Mouse (Mus musculus) embryonic facial prominence, embryonic 10.5 days (tissue): ENCODE results near the gene Trim46. TPM values are rescaled to one million over a fixed set of nuclear protein-coding genes. Genes with fewer than 3 reads are reported as not detected.

Experiments used
- DNase-seq: peaks from one replicate; pipeline ENCODE4 v3.0.0-alpha.2; 2017; ENCODE audit warnings: low spot score
- H3K27ac ChIP-seq: fragments of 300-500 bp; sonication (generic); replicated peaks from 2 replicates; pipeline ENCODE4 v1.5.1; 2016; ENCODE audit warnings: mild to moderate bottlenecking
- H3K27me3 ChIP-seq: fragments of 300-500 bp; sonication (generic); replicated peaks from 2 replicates; pipeline ENCODE4 v1.6.1; 2016; ENCODE audit warnings: low read depth, mild to moderate bottlenecking; ENCODE audit not compliant: poor library complexity, severe bottlenecking
- H3K36me3 ChIP-seq: fragments of 300-500 bp; sonication (generic); replicated peaks from 2 replicates; pipeline ENCODE4 v1.6.1; 2016; ENCODE audit warnings: mild to moderate bottlenecking, moderate library complexity
- H3K4me1 ChIP-seq: fragments of 300-500 bp; sonication (generic); 2 replicates; pipeline ENCODE4 v1.6.1; 2016
- H3K4me3 ChIP-seq: fragments of 300-500 bp; sonication (generic); 2 replicates; pipeline ENCODE4 v1.5.1; 2016; ENCODE audit warnings: mild to moderate bottlenecking, moderate library complexity
- H3K9me3 ChIP-seq: fragments of 300-500 bp; sonication (generic); 2 replicates; pipeline ENCODE4 v1.6.1; 2016; ENCODE audit warnings: mild to moderate bottlenecking
- WGBS: fragments of 180-500 bp; shearing (Covaris S2); methylation state at CpG from one replicate; pipeline ENCODE4 v1.1.7; 2016; 5-methylcytosine and 5-hydroxymethylcytosine counted together
- polyA plus RNA-seq: library from polyadenylated mRNA; unstranded; fragments of >200 nt; fragmentation: Nextera tagmentation; extraction: Ambion mirVana; gene quantifications from 2 replicates; pipeline ENCODE4 v1.2.1, GENCODE M21; 2016

Gene Trim46
- polyA plus RNA-seq, 1 experiment from 2014 or later: 4.7 TPM

- H3K36me3 ChIP-seq: peaks cover 43% of the 10 kb centered on the region
- H3K9me3 ChIP-seq: no peaks in the 10 kb centered on the region
- H3K4me3 ChIP-seq: peak within 1 kb of the TSS; percentile 73
- peak; percentile 81 for DNase-seq
- no peaks in the 10 kb centered on the region for H3K27me3 ChIP-seq
- H3K27ac ChIP-seq: peak within 1 kb of the TSS; percentile 92
- H3K4me1 ChIP-seq: peaks cover 48% of the 10 kb centered on the region
- 1% methylated on average over 19 of the region's 19 CpGs for WGBS
Observed at GRCm38 (mm10) chr3:89214681-89215411, 31.3 kb downstream of the Trim46 start, which contains the start of gene Thbs3. Gene Thbs3, plus strand, starts transcription at chr3:89215180.

- Histone ChIP-seq H3K36me3 (peaks cover 43% of the 10 kb centered on the region), H3K27me3 (no peaks in the 10 kb centered on the region), H3K27ac (peak overlapping the region; percentile 92), H3K4me1 (peaks cover 40% of the 10 kb centered on the region), H3K4me3 (peak overlapping the region; percentile 73), H3K9me3 (no peaks in the 10 kb centered on the region)
- under 1% methylated on average over 69 of the region's 69 CpGs for WGBS
- DNase-seq: peak; percentile 97
Observed at GRCm38 (mm10) chr3:89213803-89214530, 32.1 kb downstream of the Trim46 start.

- Histone ChIP-seq H3K9me3 (no peaks in the 10 kb centered on the region), H3K36me3 (peaks cover 59% of the 10 kb centered on the region), H3K27ac (no peak overlapping the region), H3K4me3 (no peak overlapping the region), H3K27me3 (no peaks in the 10 kb centered on the region), H3K4me1 (peaks cover 29% of the 10 kb centered on the region)
- WGBS: 86% methylated on average over 7 of the region's 7 CpGs
- no peak for DNase-seq
Observed at GRCm38 (mm10) chr3:89210731-89211130, 35.4 kb downstream of the Trim46 start.

- no peak overlapping the region for H3K27ac ChIP-seq
- peaks cover 64% of the 10 kb centered on the region for H3K36me3 ChIP-seq
- H3K27me3 ChIP-seq: no peaks in the 10 kb centered on the region
- 89% methylated on average over 13 of the region's 13 CpGs for WGBS
- DNase-seq: no peak
- no peak overlapping the region for H3K4me3 ChIP-seq
- H3K4me1 ChIP-seq: peaks cover 23% of the 10 kb centered on the region
- H3K9me3 ChIP-seq: no peaks in the 10 kb centered on the region
Observed at GRCm38 (mm10) chr3:89210162-89210561, 35.9 kb downstream of the Trim46 start.

- WGBS: 90% methylated on average over 7 of the region's 7 CpGs
- no peaks in the 10 kb centered on the region for H3K27me3 ChIP-seq
Observed at GRCm38 (mm10) chr3:89209731-89210130, 36.4 kb downstream of the Trim46 start.

GRCm38 (mm10) chr3:89208736-89209135 is 37.4 kb downstream of the Trim46 start:
- H3K9me3 ChIP-seq: no peaks in the 10 kb centered on the region
- no peak overlapping the region for H3K27ac ChIP-seq
- peaks cover 75% of the 10 kb centered on the region for H3K36me3 ChIP-seq
- no peak for DNase-seq
- H3K4me1 ChIP-seq: peaks cover 9% of the 10 kb centered on the region
- H3K4me3 ChIP-seq: no peak overlapping the region
- WGBS: 90% methylated on average over 6 of the region's 6 CpGs
- no peaks in the 10 kb centered on the region for H3K27me3 ChIP-seq

More at GRCm38 (mm10) chr3:89209731-89210130, 36.4 kb downstream of the Trim46 start:
- H3K4me1 ChIP-seq: peaks cover 19% of the 10 kb centered on the region
- H3K4me3 ChIP-seq: no peak overlapping the region
- DNase-seq: no peak
- H3K9me3 ChIP-seq: no peaks in the 10 kb centered on the region
- no peak overlapping the region for H3K27ac ChIP-seq
- H3K36me3 ChIP-seq: peaks cover 69% of the 10 kb centered on the region

- H3K36me3 ChIP-seq: peaks cover 75% of the 10 kb centered on the region
- H3K27me3 ChIP-seq: no peaks in the 10 kb centered on the region
- peaks cover 12% of the 10 kb centered on the region for H3K4me1 ChIP-seq
- H3K4me3 ChIP-seq: no peak overlapping the region
- no peak overlapping the region for H3K27ac ChIP-seq
- 93% methylated on average over 13 of the region's 13 CpGs for WGBS
- H3K9me3 ChIP-seq: no peaks in the 10 kb centered on the region
- no peak for DNase-seq
Observed at GRCm38 (mm10) chr3:89208075-89208657, 37.9 kb downstream of the Trim46 start.

- peaks cover 75% of the 10 kb centered on the region for H3K36me3 ChIP-seq
- DNase-seq: no peak
Observed at GRCm38 (mm10) chr3:89206695-89207094, 39.4 kb downstream of the Trim46 start.

GRCm38 (mm10) chr3:89206079-89206478 is 40.0 kb downstream of the Trim46 start:
- Histone ChIP-seq H3K27me3 (no peaks in the 10 kb centered on the region), H3K4me3 (no peak overlapping the region), H3K27ac (no peak overlapping the region), H3K4me1 (peaks cover 6% of the 10 kb centered on the region), H3K9me3 (no peaks in the 10 kb centered on the region), H3K36me3 (peaks cover 69% of the 10 kb centered on the region)
- no peak for DNase-seq
- 94% methylated on average over 7 of the region's 7 CpGs for WGBS

More at GRCm38 (mm10) chr3:89206695-89207094, 39.4 kb downstream of the Trim46 start:
- Histone ChIP-seq H3K4me1 (peaks cover 6% of the 10 kb centered on the region), H3K4me3 (no peak overlapping the region), H3K27ac (no peak overlapping the region), H3K27me3 (no peaks in the 10 kb centered on the region), H3K9me3 (no peaks in the 10 kb centered on the region)
- 86% methylated on average over 2 of the region's 2 CpGs for WGBS

- Histone ChIP-seq H3K27ac (peak overlapping the region; percentile 31; the same call in 1 of the 2 replicates), H3K36me3 (peaks cover 40% of the 10 kb centered on the region), H3K4me3 (peak overlapping the region; percentile 59), H3K27me3 (no peaks in the 10 kb centered on the region), H3K9me3 (no peaks in the 10 kb centered on the region), H3K4me1 (peaks cover 6% of the 10 kb centered on the region)
- WGBS: 40% methylated on average over 5 of the region's 5 CpGs
- DNase-seq: no peak
Observed at GRCm38 (mm10) chr3:89203142-89203514, 43.0 kb downstream of the Trim46 start.

- Histone ChIP-seq H3K4me1 (peaks cover 6% of the 10 kb centered on the region), H3K27me3 (no peaks in the 10 kb centered on the region), H3K9me3 (no peaks in the 10 kb centered on the region), H3K27ac (peak within 1 kb of the TSS; percentile 31; the same call in 1 of the 2 replicates), H3K4me3 (peak within 1 kb of the TSS; percentile 59), H3K36me3 (peaks cover 34% of the 10 kb centered on the region)
- peak; percentile 87 for DNase-seq
- 27% methylated on average over 13 of the region's 13 CpGs for WGBS
Observed at GRCm38 (mm10) chr3:89202253-89203141, 43.6 kb downstream of the Trim46 start, which contains the start of gene Gba. Gene Gba, plus strand, starts transcription at chr3:89202928.

GRCm38 (mm10) chr3:89199839-89200238 is 46.3 kb downstream of the Trim46 start:
- H3K36me3 ChIP-seq: peaks cover 7% of the 10 kb centered on the region
- WGBS: 81% methylated on average over 3 of the region's 3 CpGs
- H3K4me3 ChIP-seq: no peak overlapping the region
- H3K4me1 ChIP-seq: peaks cover 25% of the 10 kb centered on the region
- H3K27ac ChIP-seq: no peak overlapping the region
- H3K9me3 ChIP-seq: no peaks in the 10 kb centered on the region
- no peaks in the 10 kb centered on the region for H3K27me3 ChIP-seq
- DNase-seq: no peak
